In the genomic region with DNA sequence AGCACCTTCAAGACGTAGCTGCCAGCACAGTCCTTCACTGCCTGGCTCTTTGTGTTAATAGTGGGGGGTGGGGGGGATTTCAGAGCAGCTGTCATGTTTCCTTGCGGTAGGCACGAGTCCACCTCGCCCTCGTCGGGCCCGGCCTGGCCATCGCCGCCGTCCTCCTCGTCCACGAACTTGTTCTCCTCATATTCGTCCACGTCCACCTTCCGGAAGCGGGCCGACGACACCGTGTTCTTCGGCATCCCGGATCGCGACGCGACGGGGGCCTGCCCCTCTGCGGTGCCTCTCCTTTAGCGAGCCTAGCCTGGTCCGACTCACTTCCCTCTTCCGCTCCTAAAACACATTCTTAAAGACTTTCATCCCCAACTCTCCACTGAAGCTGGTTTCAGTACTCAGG, we compare ENCODE assay signal across 8 mouse cellular contexts. TPM values are rescaled to one million over a fixed set of nuclear protein-coding genes. Genes with fewer than 3 reads are reported as not detected.
DNase-seq lines count a peak whose midpoint lies in the region; ATAC-seq and TF ChIP-seq lines count a peak whose summit lies in the region.

No protein-coding gene starts in this region.

- no peak for TF ChIP-seq POLR2A in cerebellum, adult 2 months (IDR thresholded peaks at IDR 0.05; ENCODE audit: borderline replicate concordance, insufficient read depth, low read length)

- no peaks in the 10 kb centered on the region for H3K9me3 ChIP-seq in forebrain, embryonic 11.5 days (ENCODE audit: control insufficient read depth, low read length)

- no peak overlapping the region for H3K9ac ChIP-seq in forebrain, embryonic 11.5 days (ENCODE audit: low read length)

- DNase-seq in ovary, postnatal 36 days (ENCODE audit: low spot score): peak; percentile 8
- DNase-seq in ovary, adult 18-20 months (ENCODE audit: low spot score): no peak
- DNase-seq in forebrain, embryonic 11.5 days (ENCODE audit: low spot score): no peak
- peak; percentile 27 for DNase-seq in thymus, postnatal 25 days
- DNase-seq in left cerebral cortex, adult 9 months (ENCODE audit: low spot score in 2 of 2): no peak
- DNase-seq in cerebellum, adult 2 months: no peak

- TF ChIP-seq CTCF in cerebellum, adult 2 months (IDR thresholded peaks at IDR 0.05; ENCODE audit: borderline replicate concordance, insufficient read depth, low read depth, low read length): no peak

- no peak for ATAC-seq in forebrain, embryonic 11.5 days (replicated peaks; ENCODE audit: low FRiP score)
- peak; percentile 39 for ATAC-seq in inflammation-experienced regulatory T-cells, adult 6 months
- peak; percentile 55 for ATAC-seq in megakaryocyte-erythroid progenitor cell, adult 5-6 weeks (replicated peaks; ENCODE audit: low FRiP score, low TSS enrichment, poor library complexity, severe bottlenecking)

- H3K4me3 ChIP-seq in forebrain, embryonic 11.5 days (ENCODE audit: low read depth, low read length): no peak overlapping the region
- H3K4me3 ChIP-seq in cerebellum, adult 2 months (replicated peaks; ENCODE audit: insufficient read depth, low read depth, low read length): no peak overlapping the region

- no peaks in the 10 kb centered on the region for H3K4me1 ChIP-seq in forebrain, embryonic 11.5 days (replicated peaks; ENCODE audit: control insufficient read depth, insufficient read depth, low read length)
- no peaks in the 10 kb centered on the region for H3K4me1 ChIP-seq in cerebellum, adult 2 months (ENCODE audit: control insufficient read depth, insufficient read depth, low read length)

- 64% methylated on average over 30 of the region's 30 CpGs for WGBS in forebrain, embryonic 11.5 days
- 50% methylated on average over 30 of the region's 30 CpGs for WGBS in cerebellum, adult 2 months

- H3K27ac ChIP-seq in forebrain, embryonic 11.5 days (ENCODE audit: low read depth, low read length): no peak overlapping the region
- H3K27ac ChIP-seq in cerebellum, adult 2 months (ENCODE audit: insufficient read depth, low read length): no peak overlapping the region

- H3K36me3 ChIP-seq in forebrain, embryonic 11.5 days (ENCODE audit: control insufficient read depth, insufficient read depth, low read length): no peaks in the 10 kb centered on the region

- peak overlapping the region; percentile 24; the same call in 1 of the 2 replicates for H3K4me2 ChIP-seq in forebrain, embryonic 11.5 days (ENCODE audit: low read depth, low read length, severe bottlenecking)

- H3K27me3 ChIP-seq in forebrain, embryonic 11.5 days (ENCODE audit: control insufficient read depth, insufficient read depth, low read length): no peaks in the 10 kb centered on the region
- H3K27me3 ChIP-seq in cerebellum, adult 2 months (ENCODE audit: control insufficient read depth, insufficient read depth, low read length): no peaks in the 10 kb centered on the region

RNA-seq across cellular contexts. Expression of a gene that starts 4.7 kb away (rescaled TPM):
- 33.1 and 33.4 TPM in 2 replicates for polyA plus RNA-seq in forebrain, embryonic 11.5 days (2014; fragmentation: Nextera tagmentation; extraction: Ambion mirVana)
- 10 to 100 TPM; 66.4 to 86.6 (median 67.8) TPM for polyA plus RNA-seq in inflammation-experienced regulatory T-cells, adult 6 months (2017; shearing (Covaris generic))
- 13.2 and 19.2 TPM in 2 replicates for total RNA-seq in megakaryocyte-erythroid progenitor cell, adult 5-6 weeks (2014; fragmentation: Nextera tagmentation)
- 34.5 and 40.6 TPM in 2 replicates for total RNA-seq in megakaryocyte-erythroid progenitor cell, adult 5-6 weeks (2017)
- polyA plus RNA-seq in cerebellum, adult 2 months (2012; rRNA removed): 17.7 and 21.0 TPM in 2 replicates

Comparison
In these comparisons a context has a peak if more than half of its experiments do, and no peak if none do; other contexts are left out.
1. DNase-seq: peak in ovary, postnatal 36 days (single experiment) and thymus, postnatal 25 days (single experiment); none in ovary, adult 18-20 months (single experiment), forebrain, embryonic 11.5 days (single experiment), left cerebral cortex, adult 9 months (0 of 2) and cerebellum, adult 2 months (0 of 2).